Mouse (Mus musculus): Measurements from ENCODE around the gene Cfap99.

DNA sequence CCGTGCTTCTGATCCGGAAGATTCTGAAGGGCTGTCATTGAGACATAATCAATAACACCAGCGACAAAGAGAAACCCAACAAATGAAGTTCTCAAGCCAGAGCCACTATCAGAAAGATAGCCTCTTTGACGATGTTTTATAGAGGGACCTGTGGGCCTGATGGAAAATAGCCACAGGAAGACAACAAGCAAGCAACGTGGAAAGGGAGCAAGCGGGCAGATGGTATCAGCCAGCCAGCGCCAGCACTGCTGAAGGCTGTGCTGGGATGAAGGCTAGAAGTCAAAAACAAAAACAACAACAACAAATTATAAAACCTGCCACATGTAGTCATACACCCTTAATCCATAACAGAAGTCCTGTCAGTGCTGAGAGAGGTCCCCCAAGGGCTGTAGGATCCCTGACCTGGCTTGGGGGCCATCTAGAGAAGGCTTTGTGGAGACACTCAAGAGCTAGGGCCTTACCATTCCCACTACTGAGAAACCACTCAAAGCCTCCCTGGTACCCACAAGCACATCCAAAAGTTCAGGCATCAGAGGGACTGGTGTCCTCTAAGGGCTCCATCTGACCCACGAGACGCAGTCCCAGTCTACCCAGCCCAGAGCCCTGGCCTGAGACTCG is 13.6 kb upstream of the Cfap99 start:
- no peak for TF ChIP-seq POLR2A (IDR thresholded peaks at IDR 0.05; ENCODE audit: borderline replicate concordance, low read depth, low read length)
- no peak for TF ChIP-seq CTCF (IDR thresholded peaks at IDR 0.05; ENCODE audit: low read depth, low read length)
